Mouse (Mus musculus): ENCODE data around the gene Mesp2. TPM values are rescaled to one million over a fixed set of nuclear protein-coding genes. Genes with fewer than 3 reads are reported as not detected.

The Mesp2 gene
- total RNA-seq (2023), result not detected

DNA sequence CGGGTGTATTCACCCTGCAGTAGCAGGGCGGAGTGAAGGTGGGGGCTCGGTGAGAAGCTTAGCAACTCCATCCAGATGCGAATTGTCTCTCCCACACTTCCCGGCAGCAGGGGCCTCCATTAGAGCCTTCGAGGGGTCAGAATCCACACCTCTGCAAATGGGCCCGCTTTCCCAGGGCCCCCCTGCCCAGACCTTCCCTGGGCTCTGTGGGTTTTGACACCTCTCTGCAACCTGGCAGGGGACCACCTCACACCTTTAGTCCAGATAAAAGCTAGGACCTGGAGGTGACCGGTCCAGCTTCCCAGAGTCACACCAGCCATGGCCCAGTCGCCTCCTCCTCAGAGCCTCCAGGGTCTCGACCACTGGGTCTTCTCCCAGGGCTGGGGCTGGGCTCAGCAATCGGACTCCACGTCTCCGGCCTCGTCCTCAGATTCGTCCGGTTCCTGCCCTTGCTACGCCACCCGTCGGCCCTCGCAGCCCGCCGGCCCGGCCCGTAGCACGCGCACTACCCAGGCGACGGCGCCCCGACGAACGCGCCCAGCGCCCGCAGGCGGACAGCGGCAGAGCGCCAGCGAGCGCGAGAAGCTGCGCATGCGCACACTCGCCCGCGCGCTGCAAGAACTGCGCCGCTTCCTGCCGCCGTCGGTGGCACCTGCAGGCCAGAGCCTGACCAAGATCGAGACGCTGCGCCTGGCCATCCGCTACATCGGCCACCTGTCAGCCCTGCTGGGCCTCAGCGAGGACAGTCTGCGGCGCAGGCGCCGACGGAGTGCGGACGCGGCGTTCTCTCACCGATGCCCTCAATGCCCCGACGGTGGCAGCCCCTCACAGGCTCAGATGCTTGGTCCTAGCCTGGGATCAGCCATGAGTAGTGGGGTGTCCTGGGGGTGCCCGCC lies at the start of gene Mesp2:
Gene Mesp2, plus strand, starts transcription at position 117 of the 896 bp plus-strand sequence.

DNA sequence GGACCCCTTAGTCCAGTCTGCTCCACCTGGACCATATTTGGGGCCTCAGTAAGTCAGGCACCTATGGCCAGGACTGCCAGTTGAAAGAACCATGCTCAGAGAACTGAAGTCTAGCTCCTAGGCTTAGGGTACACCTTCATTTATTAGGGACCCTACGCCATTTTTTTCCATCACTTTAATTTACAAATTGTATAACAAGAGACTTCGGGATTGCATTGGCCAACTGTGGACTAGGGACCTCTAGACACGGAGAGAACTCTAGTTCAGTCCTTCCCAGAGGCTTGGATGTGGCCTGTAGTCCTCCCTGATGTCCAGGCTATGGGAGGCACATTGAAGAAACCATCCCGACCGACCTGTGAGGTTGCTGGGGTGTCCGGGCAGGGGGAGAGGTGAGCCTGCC lies 16.8 kb upstream of the Mesp2 start, which contains the start of gene Mesp1:
Gene Mesp1, minus strand, starts transcription at position 101 of the 400 bp plus-strand sequence.

DNA sequence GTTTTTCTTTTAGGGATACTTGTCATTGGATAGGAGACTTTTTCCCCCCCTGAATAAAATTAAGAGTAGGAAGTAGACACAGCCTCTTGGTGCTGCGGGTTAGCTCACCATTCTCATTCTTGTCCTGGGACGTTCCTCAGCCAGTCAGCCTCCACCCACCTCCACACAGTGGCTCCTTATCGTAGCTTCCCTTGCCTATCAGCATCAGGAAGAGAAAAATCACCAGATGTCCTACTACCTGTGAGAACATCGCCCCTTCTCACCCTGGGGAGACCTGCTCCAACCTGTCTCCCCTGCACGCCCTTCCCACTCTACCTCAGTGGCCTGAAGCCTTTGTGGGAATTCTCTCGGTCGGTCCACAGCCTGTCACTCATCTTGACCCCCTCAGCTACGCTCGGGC lies 50.3 kb downstream of the Mesp2 start, which contains the start of gene Anpep:
Gene Anpep, minus strand, starts transcription at position 249 of the 400 bp plus-strand sequence.

Other genes with a start within 250 kb of the Mesp2 start
- gene Rhcg, start 193.1 kb upstream of the Mesp2 start, total RNA-seq (2023), result not detected
- gene Ticrr, start 150.5 kb upstream of the Mesp2 start, total RNA-seq (2023), result under 1 TPM; 0.52 to 0.55 TPM
- gene Kif7, start 95.0 kb upstream of the Mesp2 start, total RNA-seq (2023), result under 1 TPM; 0.76 to 0.91 TPM
- gene Plin1, start 77.8 kb upstream of the Mesp2 start, total RNA-seq (2023), result under 1 TPM in 1 of 2 experiments, not detected in 1; 0.33 TPM
- gene Pex11a, start 67.6 kb upstream of the Mesp2 start, total RNA-seq (2023), result 1 to 10 TPM; 3.6 to 4.8 TPM
- gene Wdr93, start 67.6 kb upstream of the Mesp2 start, total RNA-seq (2023), result not detected
- not detected for gene Mesp1, start 16.9 kb upstream of the Mesp2 start, total RNA-seq (2023)
- gene Anpep, start 50.3 kb downstream of the Mesp2 start, total RNA-seq (2023), result 1 to 10 TPM; 7.9 to 8.3 TPM
- gene Ap3s2, start 109.9 kb downstream of the Mesp2 start, total RNA-seq (2023), result 10 to 100 TPM; 13.9 to 14.0 TPM
- gene Arpin, start 124.6 kb downstream of the Mesp2 start, total RNA-seq (2023), result 1 to 10 TPM; 1.6 to 3.8 TPM
- gene Zfp710, start 214.1 kb downstream of the Mesp2 start, total RNA-seq (2023), result 100 to 1,000 TPM; 325 to 334 TPM